Mouse (Mus musculus) C3H10T1/2 (cell line): Measurements from ENCODE around the gene Tbx15. TPM values are rescaled to one million over a fixed set of nuclear protein-coding genes. Genes with fewer than 3 reads are reported as not detected.

Experiments used
- polyA plus RNA-seq, 2 experiments: library from polyadenylated mRNA; unstranded; fragments of >200 nt; fragmentation: generic; extraction: Trizol; gene quantifications; one replicate each; pipeline ENCODE4 v1.2.1; 2012; ENCODE audit warnings: missing spikeins in 2 of 2

Gene Tbx15
- 1 to 10 TPM; 2.2 to 5.9 TPM for polyA plus RNA-seq

DNA sequence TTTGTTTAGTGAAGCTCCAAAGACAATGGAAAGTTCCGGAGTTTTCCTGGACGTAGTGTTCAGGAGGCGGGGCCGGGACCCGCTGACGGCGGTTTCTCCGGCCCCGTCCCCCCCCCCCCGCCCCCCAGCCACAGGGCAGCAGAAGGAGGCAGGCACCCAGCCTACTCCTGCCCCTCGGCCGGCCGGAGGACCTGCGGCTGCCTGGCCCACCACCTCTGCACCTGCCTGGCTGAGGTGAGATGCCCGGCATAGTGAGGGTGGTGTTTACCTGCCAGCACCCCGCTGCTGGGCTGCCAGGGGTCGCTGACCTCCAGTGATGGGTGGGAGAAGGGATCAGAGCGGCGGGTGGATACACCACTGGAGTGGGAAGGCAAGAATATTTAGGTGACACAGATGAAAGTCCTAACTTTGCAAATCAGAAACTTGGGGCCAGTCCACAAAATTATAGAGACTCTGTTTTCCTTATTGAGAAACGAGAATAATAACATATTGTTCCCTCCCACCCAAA is at the start of gene Tbx15:
Gene Tbx15 (plus strand): TSS at position 169 of the 508 bp plus-strand sequence.

Other genes with a start within 250 kb of the Tbx15 start
- gene Wars2, start 99.3 kb upstream of the Tbx15 start, polyA plus RNA-seq, result 1 to 10 TPM; 1.5 to 4.8 TPM